Mouse (Mus musculus) limb, embryonic 15.5 days (tissue): ENCODE measurements around the gene Heatr1. TPM values are rescaled to one million over a fixed set of nuclear protein-coding genes. Genes with fewer than 3 reads are reported as not detected.
A peak's percentile ranks its signal among the peaks of the same experiment; 100 is the strongest.

Experiments used
- ATAC-seq: fragments of 200-750 bp; cut with Nextera tagmentation; 2 replicates; pipeline ENCODE4 v1.8.0; 2017; ENCODE audit warnings: low read depth, moderate TSS enrichment; ENCODE audit not compliant: insufficient number of reproducible peaks, low FRiP score, low TSS enrichment
- H3K27ac ChIP-seq: fragments of 300-500 bp; sonication (generic); 2 replicates; pipeline ENCODE4 v1.5.1; 2015; ENCODE audit warnings: moderate library complexity, mild to moderate bottlenecking, inconsistent platforms
- H3K27me3 ChIP-seq: fragments of 300-500 bp; sonication (generic); 2 replicates; pipeline ENCODE4 v1.6.1; 2015; ENCODE audit warnings: inconsistent platforms
- H3K36me3 ChIP-seq: fragments of 300-500 bp; sonication (generic); 2 replicates; pipeline ENCODE4 v1.6.1; 2015; ENCODE audit warnings: inconsistent platforms
- H3K4me1 ChIP-seq: fragments of 300-500 bp; sonication (generic); 2 replicates; pipeline ENCODE4 v1.6.1; 2015; ENCODE audit warnings: inconsistent platforms
- H3K4me2 ChIP-seq: fragments of 300-500 bp; sonication (generic); 2 replicates; pipeline ENCODE4 v1.6.1; 2015; ENCODE audit warnings: mild to moderate bottlenecking, inconsistent platforms
- H3K4me3 ChIP-seq: fragments of 300-500 bp; sonication (generic); 2 replicates; pipeline ENCODE4 v1.5.1; 2015; ENCODE audit warnings: mild to moderate bottlenecking, inconsistent platforms
- H3K9ac ChIP-seq: fragments of 300-500 bp; sonication (generic); 2 replicates; pipeline ENCODE4 v1.6.1; 2015; ENCODE audit warnings: inconsistent platforms
- H3K9me3 ChIP-seq: fragments of 300-500 bp; sonication (generic); 2 replicates; pipeline ENCODE4 v1.6.1; 2016; ENCODE audit warnings: inconsistent platforms
- WGBS: fragments of 180-500 bp; shearing (Covaris S2); methylation state at CpG from one replicate; pipeline ENCODE4 v1.1.7; 2015; 5-methylcytosine and 5-hydroxymethylcytosine counted together
- polyA plus RNA-seq: library from polyadenylated mRNA; unstranded; fragments of >200 nt; fragmentation: Nextera tagmentation; extraction: Ambion mirVana; gene quantifications from 2 replicates; pipeline ENCODE4 v1.2.1, GENCODE M21; 2015

The Heatr1 gene
- polyA plus RNA-seq = 13.4 and 14.2 TPM in 2 replicates

DNA sequence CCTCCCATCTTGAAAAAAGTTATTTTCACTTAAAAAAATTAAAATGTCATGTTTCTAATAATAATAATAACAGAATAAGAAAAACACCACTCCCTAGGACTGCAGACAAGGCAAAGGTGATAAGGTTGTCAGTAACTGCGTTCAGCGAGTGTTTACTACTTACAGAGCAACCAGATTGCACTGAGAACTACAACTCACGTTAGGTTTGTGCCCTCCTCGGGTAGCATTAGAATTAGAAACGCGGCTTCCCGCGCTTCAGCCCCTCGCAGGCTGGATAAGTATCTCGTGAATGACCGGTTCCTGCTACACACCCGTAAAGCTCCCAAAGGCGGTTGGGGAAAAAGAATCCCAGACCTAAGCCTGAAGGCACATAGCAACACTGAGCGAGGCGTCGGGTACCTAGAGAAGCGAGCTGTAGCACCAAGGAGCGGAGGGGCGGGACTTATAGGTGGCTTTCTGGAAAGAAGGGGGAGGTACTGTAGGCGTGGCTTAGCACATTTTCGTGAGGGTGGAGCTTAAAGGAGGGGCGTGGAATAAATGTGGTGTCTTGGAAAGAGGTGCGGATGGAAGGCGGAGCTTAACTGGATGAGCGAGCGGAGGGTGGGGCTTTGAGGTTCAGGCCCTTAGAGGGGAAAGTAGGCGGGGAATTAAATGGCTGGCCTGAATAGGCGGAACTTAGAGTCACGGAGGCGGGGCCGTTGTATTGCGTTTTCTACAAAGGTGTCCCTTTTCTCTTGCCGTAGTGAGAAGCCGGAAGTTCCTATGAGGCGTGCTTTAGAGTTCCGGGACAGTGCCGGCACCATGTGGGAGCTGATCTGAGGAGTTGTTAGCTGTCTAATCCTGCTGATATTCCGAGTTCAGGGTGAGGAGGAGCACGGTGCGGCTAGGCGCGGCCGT is at the start of gene Heatr1:
Gene Heatr1, plus strand, starts transcription at position 419 of the 897 bp plus-strand sequence.
- Histone ChIP-seq H3K4me1 (peaks cover 8% of the 10 kb centered on the region), H3K27me3 (peaks cover 9% of the 10 kb centered on the region; the same call in 1 of the 2 replicates), H3K4me3 (peak within 1 kb of the TSS; percentile 71), H3K27ac (peak within 1 kb of the TSS; percentile 69), H3K9ac (peak within 1 kb of the TSS; percentile 37), H3K4me2 (peak within 1 kb of the TSS; percentile 89), H3K36me3 (peaks cover 16% of the 10 kb centered on the region), H3K9me3 (no peaks in the 10 kb centered on the region)
- WGBS = under 1% methylated on average over 43 of the region's 43 CpGs
- peak; percentile 98 for ATAC-seq

DNA sequence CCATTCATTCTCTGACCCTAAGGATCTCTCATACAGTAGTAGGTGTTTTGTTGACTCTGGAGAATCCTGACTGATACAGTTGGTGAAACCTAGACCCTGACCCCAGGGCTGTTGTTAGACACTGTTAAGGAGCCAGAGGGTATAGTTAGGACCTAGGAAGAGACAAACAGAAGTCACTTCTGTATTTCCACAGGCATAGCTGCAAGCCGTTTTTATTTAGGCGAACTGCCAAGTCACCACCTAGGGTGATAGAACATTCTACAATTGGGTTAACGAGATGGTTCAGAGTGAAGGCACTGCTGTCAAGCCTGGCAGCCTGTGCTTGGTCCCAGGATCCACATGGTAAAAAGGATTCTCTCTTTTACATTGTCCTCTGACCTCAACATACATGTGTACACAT is 48.0 kb upstream of the Heatr1 start:
- no peaks in the 10 kb centered on the region for H3K36me3 ChIP-seq
- H3K4me3 ChIP-seq = no peak overlapping the region
- H3K27ac ChIP-seq = no peak overlapping the region
- no peaks in the 10 kb centered on the region for H3K4me1 ChIP-seq
- no peaks in the 10 kb centered on the region for H3K27me3 ChIP-seq
- H3K9me3 ChIP-seq = no peaks in the 10 kb centered on the region
- no peak overlapping the region for H3K9ac ChIP-seq
- no peak for ATAC-seq
- WGBS = 68% methylated on average over 3 of the region's 3 CpGs
- no peak overlapping the region for H3K4me2 ChIP-seq

DNA sequence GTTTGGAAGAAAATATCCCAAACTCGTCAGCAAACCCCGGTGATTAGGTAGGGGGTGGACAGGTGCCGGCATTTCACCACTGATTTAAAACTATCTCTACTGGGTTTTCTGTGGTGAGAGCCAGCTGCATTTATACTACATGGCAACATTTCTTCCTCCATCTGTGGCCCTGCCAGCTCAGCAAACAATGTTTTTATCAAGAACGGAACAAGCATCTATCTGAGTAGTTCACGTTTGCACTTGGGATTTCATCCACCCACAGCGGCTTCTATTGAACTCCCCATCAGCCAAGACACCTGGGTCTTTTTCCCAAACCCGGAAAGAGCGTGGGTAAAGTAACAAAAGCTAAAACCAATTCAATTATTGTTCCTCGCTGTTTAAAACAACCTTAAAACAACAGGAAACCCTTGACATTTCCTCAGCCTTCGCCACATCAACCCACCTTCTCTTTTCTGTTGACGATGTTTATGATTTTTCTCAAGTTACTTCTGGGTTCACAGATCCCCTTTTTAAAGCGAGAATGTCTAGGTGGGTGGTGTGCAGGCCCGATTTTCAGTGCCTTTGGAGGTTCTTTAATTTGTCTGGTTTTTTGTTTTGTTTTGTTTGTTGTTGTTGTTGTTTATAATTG is 45.5 kb upstream of the Heatr1 start:
- WGBS = 67% methylated on average over 13 of the region's 13 CpGs

DNA sequence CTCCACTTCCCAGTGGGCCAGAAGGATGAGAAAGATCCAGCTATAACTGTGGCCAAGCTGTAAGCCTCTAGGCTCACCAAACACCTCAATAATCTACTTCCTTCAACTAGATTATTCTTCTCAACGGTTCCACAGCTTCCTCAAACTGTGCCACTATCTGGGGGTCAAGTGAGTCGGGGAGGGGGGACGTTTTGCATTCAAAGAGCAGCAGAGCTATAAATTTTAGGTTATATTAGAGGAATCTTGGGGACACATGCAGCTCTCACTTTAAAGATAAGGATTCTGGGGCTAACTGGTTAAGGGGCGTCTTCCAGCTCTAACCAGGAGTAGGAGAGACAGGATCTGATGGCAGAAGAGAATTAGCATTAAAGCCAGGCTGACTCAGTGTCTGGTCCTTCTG is 38.6 kb upstream of the Heatr1 start:
- Histone ChIP-seq H3K4me1 (no peaks in the 10 kb centered on the region), H3K27ac (no peak overlapping the region), H3K4me3 (no peak overlapping the region), H3K9me3 (no peaks in the 10 kb centered on the region), H3K36me3 (no peaks in the 10 kb centered on the region), H3K4me2 (no peak overlapping the region), H3K27me3 (no peaks in the 10 kb centered on the region), H3K9ac (no peak overlapping the region)
- WGBS = 64% methylated on average over 4 of the region's 4 CpGs
- no peak for ATAC-seq

More for the DNA sequence above, 45.5 kb upstream of the Heatr1 start:
- H3K4me3 ChIP-seq = no peak overlapping the region
- no peaks in the 10 kb centered on the region for H3K27me3 ChIP-seq
- ATAC-seq = no peak
- no peak overlapping the region for H3K27ac ChIP-seq
- H3K4me1 ChIP-seq = no peaks in the 10 kb centered on the region
- H3K9me3 ChIP-seq = no peaks in the 10 kb centered on the region
- no peak overlapping the region for H3K9ac ChIP-seq
- H3K4me2 ChIP-seq = no peak overlapping the region
- H3K36me3 ChIP-seq = no peaks in the 10 kb centered on the region

DNA sequence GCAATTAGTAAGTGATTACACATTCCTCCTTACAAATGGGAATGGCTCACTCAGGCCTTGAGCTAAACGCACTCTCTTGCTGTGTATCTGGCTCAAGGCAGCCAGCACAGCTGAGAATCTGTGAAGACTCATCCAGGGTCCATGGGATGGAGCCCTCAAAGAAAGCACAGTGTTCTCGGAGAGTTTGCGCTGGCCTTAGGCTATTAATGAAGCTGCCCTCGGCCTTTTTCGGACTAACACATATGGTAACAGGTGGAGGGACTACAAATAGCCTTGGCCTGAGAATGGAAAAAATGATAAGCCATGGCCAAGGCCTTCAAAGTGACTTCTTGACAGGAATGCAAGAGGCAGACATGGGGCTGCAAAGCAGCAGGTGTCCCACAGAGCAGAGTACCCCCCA is 37.3 kb upstream of the Heatr1 start:
- no peaks in the 10 kb centered on the region for H3K9me3 ChIP-seq
- no peak overlapping the region for H3K27ac ChIP-seq
- no peak overlapping the region for H3K4me2 ChIP-seq
- no peak for ATAC-seq
- H3K36me3 ChIP-seq = no peaks in the 10 kb centered on the region
- no peaks in the 10 kb centered on the region for H3K27me3 ChIP-seq
- no peaks in the 10 kb centered on the region for H3K4me1 ChIP-seq
- H3K9ac ChIP-seq = no peak overlapping the region
- no peak overlapping the region for H3K4me3 ChIP-seq
- 84% methylated on average over 5 of the region's 5 CpGs for WGBS

DNA sequence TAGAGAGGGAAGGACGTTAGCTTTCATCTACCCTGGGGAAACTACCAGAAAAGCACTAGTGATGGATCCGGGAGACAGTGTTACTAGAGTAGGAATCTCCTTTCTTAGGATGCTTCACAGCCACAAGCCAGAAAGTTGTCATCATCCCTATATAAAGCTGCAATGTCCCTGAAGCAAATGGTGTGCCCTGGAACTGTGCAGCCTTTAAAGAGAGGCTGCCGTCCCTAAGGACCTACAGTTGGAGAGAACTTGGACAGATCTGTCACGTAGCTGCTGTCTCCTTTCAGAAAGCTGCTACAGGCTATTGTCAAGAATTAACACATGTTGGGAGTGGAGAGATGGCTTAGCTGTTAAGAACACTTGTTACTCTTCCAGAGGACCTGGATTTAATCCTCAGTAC is 33.3 kb upstream of the Heatr1 start:
- Histone ChIP-seq H3K9ac (no peak overlapping the region), H3K4me2 (no peak overlapping the region), H3K4me1 (no peaks in the 10 kb centered on the region), H3K27ac (no peak overlapping the region), H3K36me3 (no peaks in the 10 kb centered on the region), H3K4me3 (no peak overlapping the region), H3K9me3 (no peaks in the 10 kb centered on the region), H3K27me3 (no peaks in the 10 kb centered on the region)
- no peak for ATAC-seq
- WGBS = 74% methylated on average over 4 of the region's 4 CpGs

DNA sequence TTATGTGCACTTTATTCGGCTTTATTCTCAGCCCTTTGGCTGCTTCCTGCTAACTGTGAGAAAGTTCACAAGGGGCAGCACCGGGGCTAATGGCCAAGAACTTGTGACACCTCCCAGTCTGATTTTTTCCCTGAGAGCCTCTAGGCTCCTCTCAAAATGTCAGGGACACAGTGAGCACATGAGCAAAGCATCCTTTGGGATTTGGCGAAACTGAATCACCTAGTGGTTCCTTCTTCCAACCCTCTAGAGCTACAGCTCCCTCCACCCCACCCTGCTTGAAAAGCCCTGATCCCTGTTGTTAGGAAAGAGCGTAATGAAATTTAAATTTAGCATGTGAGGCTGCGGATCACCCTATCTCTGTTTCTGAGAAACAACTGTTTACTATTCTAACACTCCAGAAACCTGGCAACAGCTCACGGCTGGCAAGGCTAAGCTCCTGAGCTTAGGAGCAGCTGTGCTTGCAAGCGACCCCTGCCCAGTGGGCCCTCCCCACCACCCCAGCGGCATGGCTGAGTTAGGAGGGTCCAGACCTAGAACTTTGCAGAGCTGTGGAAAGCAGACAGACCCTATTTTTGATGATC is 25.7 kb upstream of the Heatr1 start:
- WGBS = 42% methylated on average over 8 of the region's 8 CpGs
- Histone ChIP-seq H3K4me3 (no peak overlapping the region), H3K4me2 (no peak overlapping the region), H3K27me3 (no peaks in the 10 kb centered on the region), H3K4me1 (no peaks in the 10 kb centered on the region), H3K36me3 (no peaks in the 10 kb centered on the region), H3K9me3 (no peaks in the 10 kb centered on the region), H3K27ac (peak overlapping the region; percentile 48), H3K9ac (no peak overlapping the region)
- peak; percentile 79; the same call in 1 of the 2 replicates for ATAC-seq

DNA sequence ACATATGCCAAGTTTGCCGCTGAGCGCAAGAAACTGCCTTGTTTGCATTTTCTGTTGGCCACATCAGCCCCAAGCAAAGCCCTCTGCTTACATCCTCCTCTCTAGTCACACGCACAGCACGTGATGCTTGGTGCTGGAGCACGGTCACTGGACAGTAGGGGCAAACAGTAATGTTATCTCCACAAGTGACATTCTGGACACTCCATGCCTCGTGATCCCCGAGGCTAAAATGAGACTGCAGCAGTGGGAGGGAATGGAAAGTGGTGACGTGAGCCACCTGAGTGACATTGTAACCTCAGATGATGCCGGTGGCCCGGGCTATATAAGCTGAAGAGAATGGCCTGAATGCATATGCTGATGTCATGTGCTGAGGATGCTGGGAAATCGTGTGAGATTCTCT is 24.9 kb upstream of the Heatr1 start:
- H3K9ac ChIP-seq = no peak overlapping the region
- no peaks in the 10 kb centered on the region for H3K27me3 ChIP-seq
- H3K4me3 ChIP-seq = no peak overlapping the region
- no peak overlapping the region for H3K4me2 ChIP-seq
- ATAC-seq = 0 out of 2 replicates have a peak, but pooled peaks have one; percentile 48
- no peaks in the 10 kb centered on the region for H3K4me1 ChIP-seq
- H3K9me3 ChIP-seq = no peaks in the 10 kb centered on the region
- no peaks in the 10 kb centered on the region for H3K36me3 ChIP-seq
- peak overlapping the region; percentile 48; the same call in 1 of the 2 replicates for H3K27ac ChIP-seq
- 79% methylated on average over 11 of the region's 11 CpGs for WGBS

DNA sequence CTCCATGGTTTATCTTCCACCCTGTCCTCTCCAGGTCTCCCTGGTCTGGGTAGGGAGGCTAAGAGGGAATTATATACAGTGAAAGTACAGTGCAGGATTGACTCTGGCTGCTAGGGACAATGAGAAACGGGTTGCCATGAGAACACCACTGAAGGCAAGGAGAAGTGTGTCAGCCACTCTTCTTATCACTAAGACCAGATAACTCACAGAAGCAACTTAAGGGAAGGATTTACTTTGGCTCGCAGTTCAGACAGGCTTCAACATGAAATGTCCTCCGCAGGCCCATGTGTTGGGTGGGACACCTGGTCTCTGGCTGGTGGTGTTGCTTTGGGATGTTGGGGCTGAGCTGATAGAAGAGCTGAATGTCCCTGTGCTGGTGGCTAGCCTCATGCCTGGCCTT is 22.1 kb upstream of the Heatr1 start:
- Histone ChIP-seq H3K27me3 (no peaks in the 10 kb centered on the region), H3K9ac (no peak overlapping the region), H3K4me1 (no peaks in the 10 kb centered on the region), H3K36me3 (no peaks in the 10 kb centered on the region), H3K4me2 (no peak overlapping the region), H3K9me3 (no peaks in the 10 kb centered on the region), H3K4me3 (no peak overlapping the region), H3K27ac (no peak overlapping the region)
- 85% methylated on average over 3 of the region's 3 CpGs for WGBS
- no peak for ATAC-seq

DNA sequence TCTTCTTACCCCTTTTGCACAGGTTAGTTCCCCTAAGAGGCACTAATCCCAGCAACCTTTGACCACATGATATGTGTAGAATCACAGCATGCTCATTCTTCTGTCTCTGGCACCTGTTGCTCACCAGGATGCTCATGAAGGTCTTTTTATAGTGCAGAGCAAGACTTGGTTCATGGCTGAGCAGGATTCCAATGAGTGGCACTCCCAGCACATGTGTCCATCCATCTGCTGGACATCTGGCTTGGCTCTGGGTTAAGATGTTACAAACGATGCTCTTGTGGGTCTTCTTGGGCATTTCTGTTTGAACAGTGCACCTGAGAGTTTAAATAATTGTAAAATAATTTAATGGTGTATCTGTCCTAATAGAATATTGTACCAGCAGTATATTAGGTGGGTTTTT is 18.0 kb upstream of the Heatr1 start:
- WGBS = 53% methylated on average over 1 of the region's 1 CpGs
- H3K4me3 ChIP-seq = no peak overlapping the region
- no peaks in the 10 kb centered on the region for H3K27me3 ChIP-seq
- H3K9me3 ChIP-seq = no peaks in the 10 kb centered on the region
- H3K36me3 ChIP-seq = no peaks in the 10 kb centered on the region
- H3K4me1 ChIP-seq = no peaks in the 10 kb centered on the region
- no peak overlapping the region for H3K9ac ChIP-seq
- no peak for ATAC-seq
- no peak overlapping the region for H3K27ac ChIP-seq
- no peak overlapping the region for H3K4me2 ChIP-seq

DNA sequence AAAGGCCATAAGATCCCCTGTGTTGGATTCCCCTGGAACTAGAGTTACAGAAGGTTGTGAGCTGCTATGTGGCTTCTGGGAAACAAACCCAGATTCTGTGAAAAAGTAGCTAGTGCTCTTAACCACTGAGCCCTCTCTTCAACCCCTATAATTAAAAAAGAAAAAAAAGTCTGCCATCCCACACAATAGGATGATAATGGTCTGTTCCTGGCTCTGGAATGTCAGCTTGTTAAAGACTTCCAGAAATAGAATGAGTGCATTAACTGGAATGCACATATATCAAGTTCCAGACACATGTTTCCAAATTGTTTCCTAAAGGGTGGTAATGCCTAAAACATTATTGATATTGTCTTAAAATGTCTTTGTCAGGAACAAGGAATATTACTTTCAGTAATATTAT is 10.0 kb upstream of the Heatr1 start:
- no peak overlapping the region for H3K4me3 ChIP-seq
- ATAC-seq = no peak
- no peaks in the 10 kb centered on the region for H3K9me3 ChIP-seq
- H3K4me1 ChIP-seq = no peaks in the 10 kb centered on the region
- H3K27ac ChIP-seq = no peak overlapping the region
- H3K4me2 ChIP-seq = no peak overlapping the region
- H3K36me3 ChIP-seq = no peaks in the 10 kb centered on the region
- H3K9ac ChIP-seq = no peak overlapping the region
- H3K27me3 ChIP-seq = no peaks in the 10 kb centered on the region

DNA sequence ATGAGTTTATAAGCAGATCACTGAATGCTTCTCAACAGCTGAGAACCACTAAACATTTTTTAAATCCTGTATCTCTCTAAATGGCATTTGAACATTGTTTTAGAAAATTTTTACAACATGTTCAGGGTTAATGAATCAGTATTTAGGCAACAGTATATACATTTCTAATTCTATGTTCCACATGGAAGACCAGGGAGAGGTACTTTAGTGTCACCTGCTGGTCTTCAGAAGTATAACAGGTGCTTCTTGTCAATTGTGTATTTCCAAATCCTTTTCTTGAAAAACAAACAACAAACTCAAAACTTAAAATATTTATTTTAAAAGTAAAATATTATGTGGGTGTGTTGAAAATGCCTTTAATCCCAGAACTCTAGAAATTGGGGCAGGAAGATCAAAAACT is 8.5 kb upstream of the Heatr1 start:
- Histone ChIP-seq H3K9me3 (no peaks in the 10 kb centered on the region), H3K9ac (no peak overlapping the region), H3K27ac (no peak overlapping the region), H3K4me1 (no peaks in the 10 kb centered on the region), H3K27me3 (no peaks in the 10 kb centered on the region), H3K4me3 (no peak overlapping the region), H3K4me2 (no peak overlapping the region), H3K36me3 (no peaks in the 10 kb centered on the region)
- no peak for ATAC-seq
